Mouse (Mus musculus) hindbrain, embryonic 15.5 days (tissue): Measurements from ENCODE around the gene Olfr1466. TPM values are rescaled to one million over a fixed set of nuclear protein-coding genes. Genes with fewer than 3 reads are reported as not detected.

Source experiments
- ATAC-seq: fragments of 200-750 bp; cut with Nextera tagmentation; 2 replicates; pipeline ENCODE4 v1.8.0; 2017; ENCODE audit warnings: low read depth, moderate number of reproducible peaks, moderate TSS enrichment; ENCODE audit not compliant: low FRiP score
- H3K27ac ChIP-seq: fragments of 300-500 bp; sonication (generic); replicated peaks from 2 replicates; pipeline ENCODE4 v1.5.1; 2015; ENCODE audit warnings: mild to moderate bottlenecking, inconsistent platforms
- H3K27me3 ChIP-seq: fragments of 300-500 bp; sonication (generic); 2 replicates; pipeline ENCODE4 v1.6.1; 2015; ENCODE audit warnings: control low read depth, inconsistent platforms
- H3K36me3 ChIP-seq: fragments of 300-500 bp; sonication (generic); 2 replicates; pipeline ENCODE4 v1.6.1; 2015; ENCODE audit warnings: control low read depth, inconsistent platforms
- H3K4me1 ChIP-seq: fragments of 300-500 bp; sonication (generic); replicated peaks from 2 replicates; pipeline ENCODE4 v1.6.1; 2015; ENCODE audit warnings: control low read depth, inconsistent platforms
- H3K4me2 ChIP-seq: fragments of 300-500 bp; sonication (generic); 2 replicates; pipeline ENCODE4 v1.6.1; 2015; ENCODE audit warnings: moderate library complexity, mild to moderate bottlenecking, inconsistent platforms
- H3K4me3 ChIP-seq: fragments of 300-500 bp; sonication (generic); 2 replicates; pipeline ENCODE4 v1.5.1; 2015; ENCODE audit warnings: mild to moderate bottlenecking, inconsistent platforms
- H3K9ac ChIP-seq: fragments of 300-500 bp; sonication (generic); 2 replicates; pipeline ENCODE4 v1.6.1; 2015; ENCODE audit warnings: inconsistent platforms
- H3K9me3 ChIP-seq: fragments of 300-500 bp; sonication (generic); 2 replicates; pipeline ENCODE4 v1.6.1; 2016; ENCODE audit warnings: control low read depth, inconsistent platforms
- WGBS: fragments of 180-500 bp; shearing (Covaris S2); methylation state at CpG from one replicate; pipeline ENCODE4 v1.1.7; 2015; 5-methylcytosine and 5-hydroxymethylcytosine counted together
- polyA plus RNA-seq: library from polyadenylated mRNA; unstranded; fragments of >200 nt; fragmentation: Nextera tagmentation; extraction: Ambion mirVana; gene quantifications from 2 replicates; pipeline ENCODE4 v1.2.1, GENCODE M21; 2015

The Olfr1466 gene
- polyA plus RNA-seq: not detected in 2 replicates

DNA sequence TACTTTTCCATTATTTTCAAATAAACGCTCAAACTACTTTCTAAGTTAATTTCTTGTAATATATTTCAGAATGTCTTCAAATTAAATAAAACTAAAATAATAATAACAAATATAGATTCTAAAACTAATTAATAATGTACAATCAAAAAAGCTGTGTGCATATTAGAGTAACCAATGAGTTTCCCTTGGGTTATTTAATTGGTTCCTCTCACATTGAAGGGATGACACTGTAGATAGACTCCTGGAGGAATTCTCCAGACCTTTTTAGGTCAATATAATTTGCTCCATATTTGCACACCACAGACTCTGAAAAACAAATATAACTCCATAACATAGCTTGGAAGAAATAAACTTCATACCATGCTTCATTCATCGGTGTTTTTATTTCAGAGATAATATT is at the start of gene Olfr1466:
Gene Olfr1466 (plus strand): TSS at position 301 of the 400 bp plus-strand sequence.
- Histone ChIP-seq H3K4me3 (no peak within 1 kb of the TSS), H3K9ac (no peak within 1 kb of the TSS), H3K4me1 (no peaks in the 10 kb centered on the region), H3K36me3 (no peaks in the 10 kb centered on the region), H3K27ac (no peak within 1 kb of the TSS), H3K9me3 (peaks cover 17% of the 10 kb centered on the region; the same call in 1 of the 2 replicates), H3K27me3 (no peaks in the 10 kb centered on the region), H3K4me2 (no peak within 1 kb of the TSS)
- ATAC-seq: no peak
- 95% methylated on average over 2 of the region's 2 CpGs for WGBS

DNA sequence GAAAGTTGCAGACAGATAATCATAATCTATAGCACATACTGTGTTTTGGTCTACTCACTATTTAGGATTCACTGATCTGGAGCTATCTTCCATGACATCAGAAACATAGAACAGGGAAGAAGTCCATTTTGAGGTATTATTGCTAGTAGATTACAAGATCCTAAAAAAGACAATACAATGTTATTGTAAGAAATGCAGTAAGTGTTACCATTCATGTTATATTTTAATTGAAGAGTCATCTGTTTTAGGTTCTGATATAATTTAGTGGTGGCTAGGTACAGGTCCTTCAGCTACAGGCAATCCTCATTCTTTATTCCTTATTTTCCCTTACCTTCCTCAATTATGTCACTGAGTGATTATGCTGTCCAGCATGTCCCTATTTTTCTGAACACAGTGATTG is 23.2 kb upstream of the Olfr1466 start, which contains the start of gene Olfr1465:
Gene Olfr1465 (minus strand): TSS at position 101 of the 400 bp plus-strand sequence.
- Histone ChIP-seq H3K9ac (no peak within 1 kb of the TSS), H3K36me3 (no peaks in the 10 kb centered on the region), H3K27me3 (no peaks in the 10 kb centered on the region), H3K4me3 (no peak within 1 kb of the TSS), H3K4me2 (no peak within 1 kb of the TSS), H3K27ac (no peak within 1 kb of the TSS), H3K4me1 (no peaks in the 10 kb centered on the region), H3K9me3 (0 out of 2 replicates have a peak, but pooled peaks cover 10% of the 10 kb centered on the region)
- ATAC-seq: no peak

DNA sequence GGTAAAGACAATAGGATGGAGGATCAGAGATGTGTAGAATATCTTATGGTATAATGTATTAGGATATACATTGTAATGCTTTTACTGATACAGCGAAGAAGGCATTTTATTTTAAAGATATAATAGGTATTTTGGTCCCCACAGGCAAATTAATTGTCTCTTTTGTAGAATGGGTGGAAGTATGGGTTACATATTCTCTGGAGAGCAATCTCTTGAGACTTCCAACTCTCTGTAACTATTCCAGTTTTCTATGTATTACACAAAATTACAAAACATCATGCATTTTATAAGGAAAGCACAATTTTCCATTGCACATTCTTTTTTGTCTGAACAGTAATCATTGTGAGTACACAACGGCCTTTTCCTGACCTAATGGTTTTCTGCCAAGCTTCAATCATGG is 23.3 kb downstream of the Olfr1466 start, which contains the start of gene Olfr1467:
Gene Olfr1467 (plus strand): TSS at position 301 of the 400 bp plus-strand sequence.
- no peaks in the 10 kb centered on the region for H3K36me3 ChIP-seq
- peaks cover 21% of the 10 kb centered on the region for H3K9me3 ChIP-seq
- no peak within 1 kb of the TSS for H3K4me2 ChIP-seq
- 84% methylated on average over 2 of the region's 2 CpGs for WGBS
- H3K4me1 ChIP-seq: no peaks in the 10 kb centered on the region
- H3K27ac ChIP-seq: no peak within 1 kb of the TSS
- ATAC-seq: no peak
- no peak within 1 kb of the TSS for H3K9ac ChIP-seq
- H3K4me3 ChIP-seq: no peak within 1 kb of the TSS
- H3K27me3 ChIP-seq: no peaks in the 10 kb centered on the region

Other genes starting within 250 kb of the Olfr1466 start
- not detected in 2 replicates for gene Olfr1457, start 241.0 kb upstream of the Olfr1466 start, polyA plus RNA-seq
- gene Olfr1458, start 232.1 kb upstream of the Olfr1466 start, polyA plus RNA-seq: not detected in 2 replicates
- gene Olfr1459, start 189.3 kb upstream of the Olfr1466 start, polyA plus RNA-seq: not detected in 2 replicates
- gene Olfr1461, start 175.9 kb upstream of the Olfr1466 start, polyA plus RNA-seq: not detected in 2 replicates
- gene Olfr1462, start 153.1 kb upstream of the Olfr1466 start, polyA plus RNA-seq: not detected in 2 replicates
- gene Olfr1463, start 107.5 kb upstream of the Olfr1466 start, polyA plus RNA-seq: not detected in 2 replicates
- gene Olfr1465, start 23.3 kb upstream of the Olfr1466 start, polyA plus RNA-seq: not detected in 2 replicates
- gene Olfr1467, start 23.4 kb downstream of the Olfr1466 start, polyA plus RNA-seq: not detected in 2 replicates
- gene Olfr1469, start 69.0 kb downstream of the Olfr1466 start, polyA plus RNA-seq: not detected in 2 replicates
- gene Olfr1471, start 104.5 kb downstream of the Olfr1466 start, polyA plus RNA-seq: not detected in 2 replicates
- not detected in 2 replicates for gene Olfr1472, start 117.2 kb downstream of the Olfr1466 start, polyA plus RNA-seq
- gene Olfr1474, start 130.7 kb downstream of the Olfr1466 start, polyA plus RNA-seq: not detected in 2 replicates
- not detected in 2 replicates for gene Olfr1475, start 141.3 kb downstream of the Olfr1466 start, polyA plus RNA-seq
- not detected in 2 replicates for gene Olfr1477, start 161.7 kb downstream of the Olfr1466 start, polyA plus RNA-seq
- gene Olfr1480, start 189.1 kb downstream of the Olfr1466 start, polyA plus RNA-seq: not detected in 2 replicates
- gene Olfr1484, start 244.6 kb downstream of the Olfr1466 start, polyA plus RNA-seq: not detected in 2 replicates